Mouse (Mus musculus) cerebellum, adult 2 months (tissue): ENCODE results near the gene Lrp5.

ENCODE experiments used
- CTCF ChIP-seq: fragments of 200-500 bp; IDR thresholded peaks from 2 replicates; pipeline ENCODE4 v1.5.1; 2011; ENCODE audit warnings: low read depth, mild to moderate bottlenecking, control low read depth, low read length, moderate library complexity, borderline replicate concordance; ENCODE audit not compliant: insufficient read depth
- POLR2A ChIP-seq: fragments of 200-500 bp; IDR thresholded peaks from 2 replicates; pipeline ENCODE4 v1.6.1; 2011; ENCODE audit warnings: low read length, control low read depth, borderline replicate concordance; ENCODE audit not compliant: insufficient read depth

- TF ChIP-seq CTCF (peak; percentile 30; the same call in 1 of the 2 replicates), POLR2A (no peak)
These were observed 37.5 kb upstream of the Lrp5 start for GRCm38 (mm10) chr19:3723904-3724303.
